Mouse (Mus musculus) ES-Bruce4 (cell line): ENCODE results near the gene Prnp.

ENCODE experiments used
- CTCF ChIP-seq: IDR thresholded peaks from one replicate; pipeline ENCODE4 v1.8.1; 2011; ENCODE audit warnings: low read depth, low read length
- EP300 ChIP-seq: IDR thresholded peaks from 2 replicates; pipeline ENCODE4 v1.6.1; 2011; ENCODE audit warnings: low read depth, low read length; ENCODE audit not compliant: insufficient read depth
- POLR2A ChIP-seq: IDR thresholded peaks from one replicate; pipeline ENCODE4 v1.8.1; 2011; ENCODE audit warnings: low read length; ENCODE audit not compliant: insufficient read depth

DNA sequence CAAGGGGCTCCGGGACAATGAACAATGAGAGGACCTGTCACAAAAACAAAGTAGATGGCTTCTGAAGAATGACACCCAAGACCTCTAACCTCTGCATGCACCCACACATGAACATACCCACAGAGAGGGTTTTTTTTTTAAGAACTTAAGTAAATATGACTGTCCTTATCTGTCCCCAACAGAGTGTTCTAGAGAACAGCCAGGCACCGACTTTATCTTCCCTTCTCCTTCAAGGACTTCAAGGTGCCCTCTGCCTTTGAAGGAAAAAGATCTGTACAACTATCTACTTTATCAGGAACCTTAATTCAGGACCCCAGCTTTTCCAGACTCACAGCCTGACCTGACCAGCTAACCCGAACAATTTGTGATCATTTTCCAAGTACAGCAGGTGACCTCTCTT, 30.8 kb downstream of the Prnp start:
- TF ChIP-seq EP300 (no peak), CTCF (no peak), POLR2A (no peak)
